Mouse (Mus musculus): ENCODE results near the gene Scd4.
"Not testable (repeated sequence)": the region's sequence is repeated elsewhere in the genome, so short reads cannot be mapped to it uniquely, and the experiment has no call there.

Gene Scd4

DNA sequence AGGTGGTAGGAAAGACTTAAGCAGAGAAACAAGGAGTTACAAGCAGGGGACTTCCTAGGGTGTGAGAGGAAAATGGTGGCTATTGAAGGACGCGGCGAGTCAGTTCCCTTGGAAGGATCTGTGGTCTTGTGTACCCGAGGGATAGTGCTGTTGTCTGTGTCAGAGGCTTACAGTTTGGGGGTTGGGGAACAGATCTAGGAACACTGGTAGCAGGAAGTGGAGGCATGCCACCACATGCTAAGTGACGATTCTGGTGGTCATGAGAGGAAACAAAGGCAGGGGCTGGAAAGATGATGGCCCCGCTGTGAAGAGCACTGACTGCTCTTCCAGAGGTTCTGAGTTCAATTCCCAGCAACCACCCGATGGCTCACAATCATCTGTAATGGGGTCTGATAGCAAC, 32.4 kb upstream of the Scd4 start:
- no peak for DNase-seq (ENCODE audit: extremely low read depth, low read depth, low spot score)

DNA sequence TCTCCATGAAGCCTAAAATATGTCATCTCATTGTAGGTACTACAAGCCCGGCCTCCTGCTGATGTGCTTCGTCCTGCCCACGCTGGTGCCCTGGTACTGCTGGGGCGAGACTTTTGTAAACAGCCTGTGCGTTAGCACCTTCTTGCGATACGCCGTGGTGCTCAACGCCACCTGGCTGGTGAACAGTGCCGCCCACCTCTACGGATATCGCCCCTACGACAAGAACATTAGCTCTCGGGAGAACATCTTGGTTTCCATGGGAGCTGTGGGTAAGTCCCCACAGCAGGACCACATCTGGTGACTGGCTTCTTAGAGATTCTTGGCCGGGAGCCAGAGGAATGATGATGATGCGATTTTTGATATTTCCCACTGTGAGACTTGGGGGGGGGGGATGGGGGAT, 31.7 kb upstream of the Scd4 start:
- no peak for DNase-seq (ENCODE audit: extremely low read depth, low read depth, low spot score)

DNA sequence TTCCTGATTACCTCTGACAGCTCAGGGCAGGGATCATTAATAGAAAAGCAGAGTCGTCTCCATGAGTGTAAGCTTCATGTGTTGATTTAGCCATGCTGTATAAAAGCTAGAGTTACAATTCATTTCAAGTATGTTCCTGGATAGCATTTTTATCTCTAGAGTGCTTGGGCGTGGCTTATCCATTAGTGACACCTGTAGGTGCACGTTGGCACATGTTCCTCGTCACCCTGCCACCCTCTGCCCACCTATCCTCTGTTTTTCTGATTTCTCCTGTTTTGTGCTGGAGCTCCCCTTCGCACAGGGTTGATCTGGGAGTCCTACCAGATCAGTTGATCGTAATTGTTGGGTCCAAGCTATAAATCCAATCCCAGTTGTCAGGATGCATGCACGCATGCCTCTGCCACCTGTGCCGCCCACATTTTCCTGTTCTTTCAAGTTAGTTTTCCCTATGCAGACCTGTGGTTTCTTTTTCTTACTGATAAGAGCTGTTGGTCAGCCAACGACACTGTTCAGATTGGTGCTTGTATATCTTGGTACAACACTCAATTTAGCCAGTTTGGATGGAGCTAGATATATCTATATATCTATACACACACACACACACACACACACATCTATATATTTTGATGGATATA, 31.1 kb upstream of the Scd4 start:
- DNase-seq (ENCODE audit: extremely low read depth, low read depth, low spot score), result no peak

DNA sequence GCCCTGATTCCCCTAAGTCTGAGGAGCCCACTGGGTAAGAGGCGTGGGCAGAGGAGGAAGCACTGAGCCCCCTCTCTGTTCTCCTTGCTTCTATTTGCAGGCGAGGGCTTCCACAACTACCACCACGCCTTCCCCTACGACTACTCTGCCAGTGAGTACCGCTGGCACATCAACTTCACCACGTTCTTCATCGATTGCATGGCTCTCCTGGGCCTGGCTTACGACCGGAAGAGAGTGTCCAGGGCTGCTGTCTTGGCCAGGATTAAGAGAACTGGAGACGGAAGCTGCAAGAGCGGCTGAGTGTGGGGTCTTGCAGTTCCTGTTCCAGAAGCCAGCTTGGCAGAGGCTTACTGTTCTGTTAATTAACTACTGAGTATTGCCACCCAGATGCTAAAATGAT, 30.0 kb upstream of the Scd4 start:
- DNase-seq (ENCODE audit: extremely low read depth, low read depth, low spot score), result no peak

GRCm38 (mm10) chr19:44303502-44303901, 29.4 kb upstream of the Scd4 start:
- no peak for DNase-seq (ENCODE audit: extremely low read depth, low read depth, low spot score)

DNA sequence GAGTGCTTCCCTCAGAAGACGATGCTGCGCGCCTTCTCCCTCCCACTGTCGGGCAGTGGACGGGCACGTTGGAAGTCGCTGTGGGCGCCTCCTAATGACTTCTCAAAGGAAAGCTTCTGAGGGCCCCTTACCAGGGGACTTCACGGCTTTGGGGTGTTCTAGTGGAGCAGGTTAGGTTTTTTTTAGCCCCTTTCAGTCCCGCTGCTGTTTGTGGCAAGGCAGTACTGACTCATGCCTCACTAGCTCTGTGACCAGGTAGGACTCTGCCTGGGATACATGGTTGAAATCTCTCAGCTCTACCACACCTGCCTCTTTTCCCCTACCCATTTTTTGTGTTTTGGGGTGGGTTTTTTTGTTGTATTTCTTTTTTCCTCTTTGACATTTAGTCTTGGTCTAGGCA, 28.5 kb upstream of the Scd4 start:
- DNase-seq (ENCODE audit: extremely low read depth, low read depth, low spot score), result no peak

- DNase-seq (ENCODE audit: extremely low read depth, low read depth, low spot score), result no peak
Observed at GRCm38 (mm10) chr19:44304851-44305510, 27.9 kb upstream of the Scd4 start.

DNA sequence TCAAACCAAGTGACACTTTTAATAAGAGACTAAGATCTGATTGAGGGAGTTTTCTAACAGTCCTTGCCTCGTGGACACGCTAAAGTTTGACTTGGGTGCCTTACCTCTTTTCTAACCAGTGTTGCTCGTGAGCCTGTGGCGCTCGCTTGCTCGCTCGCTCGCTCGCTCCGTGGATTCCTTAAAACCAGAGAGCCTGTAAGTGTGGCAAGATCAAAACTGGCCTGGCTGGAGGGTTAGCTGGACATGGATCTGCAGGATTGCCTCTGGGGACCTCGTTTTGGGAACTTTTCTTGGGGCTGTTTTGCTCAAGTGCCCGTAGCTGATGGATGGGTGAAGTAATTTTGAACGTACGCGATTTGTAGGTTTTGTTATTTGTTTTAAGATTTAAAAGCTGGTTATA, 27.2 kb upstream of the Scd4 start:
- no peak for DNase-seq (ENCODE audit: extremely low read depth, low read depth, low spot score)

GRCm38 (mm10) chr19:44306171-44306570, 26.7 kb upstream of the Scd4 start:
- no peak for DNase-seq (ENCODE audit: extremely low read depth, low read depth, low spot score)

DNA sequence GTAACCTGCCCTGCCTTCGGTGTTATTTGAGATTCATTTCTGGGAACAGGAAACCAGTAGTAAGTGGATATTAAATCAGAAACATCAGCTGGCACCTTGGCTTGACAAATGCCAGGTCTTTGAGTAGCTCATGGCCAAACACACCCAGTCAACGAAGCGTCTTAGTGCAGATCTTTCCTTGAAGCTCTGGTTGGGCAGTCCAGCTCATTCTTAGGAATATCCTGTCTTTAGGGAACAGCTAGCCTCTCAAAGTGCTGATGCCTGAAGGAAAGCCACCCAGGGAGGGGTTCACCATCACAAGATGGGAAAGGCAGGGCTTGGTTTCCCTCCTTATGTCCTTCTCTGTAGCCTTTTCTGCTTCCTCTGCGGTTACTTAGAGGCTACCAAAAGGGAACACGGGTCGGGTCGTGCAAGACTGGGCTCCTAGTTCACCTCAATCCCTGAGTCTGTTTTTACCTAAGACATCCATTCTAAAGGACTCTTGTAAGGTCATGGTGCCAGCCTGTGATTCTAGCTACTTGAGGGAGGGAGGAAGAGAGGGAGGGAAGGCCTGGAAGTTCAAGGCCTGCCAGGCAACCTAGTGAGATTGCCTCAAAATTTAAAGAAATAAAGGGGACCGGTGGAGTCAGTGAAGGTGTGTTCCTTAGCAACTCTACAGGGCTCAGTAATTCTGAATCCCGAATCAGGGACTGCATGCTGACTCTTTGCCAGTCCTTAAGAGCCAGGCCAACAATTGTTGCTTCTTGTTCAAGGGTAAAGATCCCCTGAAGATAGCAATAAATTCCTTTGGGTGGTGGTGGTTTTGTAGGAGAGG, 25.6 kb upstream of the Scd4 start:
- no peak for DNase-seq (ENCODE audit: extremely low read depth, low read depth, low spot score)

DNA sequence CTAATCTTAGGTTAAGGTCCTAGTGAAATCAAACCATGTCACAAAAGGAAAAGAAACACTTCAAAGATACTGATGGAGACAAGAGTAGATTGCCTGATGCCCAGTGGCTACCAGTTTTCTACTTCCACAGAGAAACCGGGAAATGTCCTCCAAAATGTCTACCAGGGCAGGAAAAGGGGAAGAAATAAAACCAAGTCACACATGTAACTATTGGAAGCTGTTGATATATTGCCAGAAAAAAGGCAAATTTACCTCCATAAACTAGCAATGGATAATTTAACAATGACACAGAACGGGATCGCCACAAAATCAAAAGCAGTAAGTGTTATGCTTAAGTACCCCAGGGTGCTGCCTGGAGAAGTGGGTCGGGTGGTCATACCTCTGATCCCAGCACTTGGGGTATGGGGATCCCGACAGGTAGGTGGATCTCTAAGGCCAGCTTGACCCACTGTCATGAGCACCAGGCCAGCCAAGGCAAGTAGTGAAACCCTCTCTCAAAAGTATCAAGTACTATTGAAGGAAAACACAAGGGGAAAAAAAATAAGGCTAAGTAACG, 24.9 kb upstream of the Scd4 start:
- DNase-seq (ENCODE audit: extremely low read depth, low read depth, low spot score), result no peak

DNA sequence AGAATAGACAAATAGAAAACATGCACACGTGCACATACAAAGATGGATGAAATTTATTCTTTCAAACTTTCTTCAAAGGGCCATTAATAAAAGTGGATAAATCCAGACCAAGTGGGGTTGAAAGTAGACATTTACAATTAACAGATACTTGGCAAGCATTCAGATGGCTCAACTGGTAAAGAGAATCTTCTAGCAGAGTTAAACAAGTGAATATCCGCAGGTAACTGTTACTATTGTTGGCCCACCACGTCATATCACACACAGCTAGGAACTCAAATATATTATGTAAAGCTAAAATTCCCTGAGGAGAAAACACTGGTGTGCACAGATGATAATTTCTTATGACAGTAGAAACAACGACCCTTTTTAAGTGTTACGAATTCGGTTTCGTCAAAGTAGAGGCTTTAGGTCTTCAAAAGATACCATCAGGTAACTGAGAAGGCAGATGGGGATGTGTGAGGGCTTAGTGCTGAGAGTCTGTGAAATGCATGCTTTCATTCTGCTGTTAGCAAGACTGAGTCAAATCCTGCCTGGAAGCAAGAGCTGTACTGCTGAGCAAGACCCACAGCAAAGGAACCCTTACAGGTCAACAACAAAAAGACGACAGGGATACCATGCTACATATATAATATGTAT, 24.2 kb upstream of the Scd4 start:
- DNase-seq (ENCODE audit: extremely low read depth, low read depth, low spot score), result no peak

DNA sequence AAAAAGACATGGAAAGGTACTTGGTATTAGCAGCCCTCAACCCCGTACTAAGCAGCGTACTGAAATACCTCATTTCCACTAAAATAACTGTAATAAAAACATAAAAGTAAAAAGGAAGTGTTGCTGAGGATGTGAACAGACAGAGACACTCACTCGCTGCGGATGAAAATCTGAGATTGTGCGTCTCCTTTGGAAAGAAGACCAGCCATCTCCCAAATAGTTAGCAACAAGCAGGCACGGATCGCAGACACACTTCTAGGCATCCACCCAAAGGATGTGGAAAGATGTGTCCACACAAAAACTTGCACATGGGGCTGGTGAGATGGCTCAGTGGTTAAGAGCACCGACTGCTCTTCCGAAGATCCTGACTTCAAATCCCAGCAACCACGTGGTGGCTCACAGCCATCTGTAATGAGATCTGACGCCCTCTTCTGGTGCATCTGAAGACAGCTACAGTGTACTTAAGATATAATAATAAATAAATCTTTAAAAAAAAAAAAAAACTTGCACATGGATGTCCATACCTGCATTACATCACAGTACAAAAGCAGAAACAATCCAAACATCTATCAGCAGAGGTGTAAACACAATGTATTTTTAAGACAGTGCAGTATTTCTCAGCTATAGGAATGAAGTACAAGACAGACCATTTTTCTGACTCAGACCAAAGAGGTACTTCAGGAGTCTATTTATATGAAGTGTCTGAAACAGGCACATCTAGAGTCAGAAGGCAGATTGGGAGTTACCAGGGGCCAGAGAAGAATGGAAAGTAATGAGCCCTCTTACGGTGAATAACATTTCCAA, 23.3 kb upstream of the Scd4 start:
- no peak for DNase-seq (ENCODE audit: extremely low read depth, low read depth, low spot score)

- DNase-seq (ENCODE audit: extremely low read depth, low read depth, low spot score), result not testable (repeated sequence)
Observed at GRCm38 (mm10) chr19:44310155-44310575, 22.7 kb upstream of the Scd4 start.

GRCm38 (mm10) chr19:44310814-44311213, 22.1 kb upstream of the Scd4 start:
- no peak for DNase-seq (ENCODE audit: extremely low read depth, low read depth, low spot score)

DNA sequence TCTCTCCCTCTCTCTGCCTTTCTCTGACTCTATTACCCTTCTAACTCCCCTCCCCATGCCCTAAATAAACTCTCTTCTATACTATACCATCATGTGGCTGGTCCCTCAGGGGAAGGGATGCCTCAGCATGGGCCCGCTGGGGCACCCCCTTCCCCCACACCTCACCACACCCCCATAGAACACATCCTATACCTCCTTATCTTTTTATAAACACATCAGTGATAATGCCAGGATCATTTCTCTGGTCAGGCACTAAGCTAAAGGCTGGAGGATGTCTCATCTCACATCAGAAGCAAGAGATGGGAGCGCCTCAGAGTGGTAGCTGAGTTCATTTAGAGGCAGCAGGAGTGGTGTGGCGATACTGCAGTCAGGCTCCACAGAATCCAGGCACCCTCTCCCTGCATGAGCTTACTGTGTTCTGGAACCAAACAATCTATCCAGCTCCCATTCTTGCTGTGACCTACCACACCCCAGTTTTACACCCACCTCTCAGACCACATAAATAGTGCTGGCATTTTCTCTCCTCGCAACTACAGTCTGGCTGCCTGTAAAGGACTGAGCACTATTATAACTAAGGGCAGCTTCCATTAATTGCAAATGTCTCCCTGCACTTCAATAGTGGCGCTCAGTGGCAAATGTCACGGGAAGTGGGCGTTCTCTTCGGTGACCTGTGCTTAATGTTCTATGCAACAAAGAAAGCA, 21.4 kb upstream of the Scd4 start:
- no peak for DNase-seq (ENCODE audit: extremely low read depth, low read depth, low spot score)

- peak; percentile 68 for DNase-seq (ENCODE audit: extremely low read depth, low read depth, low spot score)
Observed at GRCm38 (mm10) chr19:44312007-44312360, 20.9 kb upstream of the Scd4 start.

DNA sequence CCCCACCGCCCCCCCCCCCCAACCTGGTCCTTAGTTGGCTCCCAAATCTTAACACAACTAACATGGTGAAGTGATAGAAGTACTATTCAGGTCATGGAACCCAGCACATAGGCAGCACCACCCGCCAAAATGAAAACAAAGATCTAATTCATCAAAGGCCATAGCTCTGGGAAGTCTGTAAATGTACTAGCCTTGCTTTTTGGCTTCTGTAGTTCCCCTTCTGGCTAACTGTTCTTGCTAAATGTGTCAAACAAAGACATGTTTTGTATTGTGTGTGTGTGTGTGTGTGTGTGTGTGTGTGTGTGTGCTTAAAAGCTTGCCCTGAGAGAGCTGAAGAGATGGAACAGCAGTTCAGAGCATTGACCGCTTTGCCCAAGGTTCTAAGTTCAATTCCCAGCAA, 19.8 kb upstream of the Scd4 start:
- no peak for DNase-seq (ENCODE audit: extremely low read depth, low read depth, low spot score)

GRCm38 (mm10) chr19:44314327-44314759, 18.5 kb upstream of the Scd4 start:
- no peak for DNase-seq (ENCODE audit: extremely low read depth, low read depth, low spot score)

DNA sequence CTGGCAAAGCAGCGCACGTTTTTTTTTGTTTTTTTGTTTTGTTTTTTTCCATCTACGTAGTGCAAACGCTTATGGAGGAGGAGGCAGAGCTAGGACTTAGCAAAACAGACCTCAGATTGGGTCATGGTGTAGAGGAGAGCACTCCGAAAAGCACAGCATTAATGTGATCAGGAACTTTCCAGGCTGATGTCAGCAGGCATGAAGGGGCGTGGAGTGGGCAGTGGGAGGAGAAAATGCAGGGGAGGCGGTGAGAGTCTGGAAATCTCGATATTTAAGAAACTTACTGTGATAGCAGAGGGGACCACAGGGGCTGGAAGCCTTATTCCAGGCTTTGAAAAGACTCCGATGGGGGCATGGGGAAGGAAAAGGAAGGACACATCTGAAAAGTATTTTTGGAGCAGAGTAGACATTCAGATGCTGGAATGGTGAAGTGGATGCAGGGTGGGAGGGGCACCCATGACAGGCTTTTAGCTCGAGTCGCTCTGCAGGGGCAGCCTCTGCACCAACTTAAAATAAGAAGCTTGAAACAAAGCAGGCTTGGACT, 17.9 kb upstream of the Scd4 start:
- no peak for DNase-seq (ENCODE audit: extremely low read depth, low read depth, low spot score)
